Mouse (Mus musculus): Measurements from ENCODE around the gene Slc51b. TPM values are rescaled to one million over a fixed set of nuclear protein-coding genes. Genes with fewer than 3 reads are reported as not detected.

Gene Slc51b
- total and polyA plus RNA-seq, 3 experiments, result not detected

- Histone ChIP-seq H3K4me1 (ENCODE audit: insufficient read depth, low read depth, low read length) (0 out of 2 replicates have a peak, but pooled peaks cover 3% of the 10 kb centered on the region), H3K4me3 (ENCODE audit: low read depth, low read length) (no peak overlapping the region), H3K9me3 (replicated peaks) (no peaks in the 10 kb centered on the region), H3K27me3 (ENCODE audit: insufficient read depth, low read length) (peaks cover 65% of the 10 kb centered on the region), H3K36me3 (replicated peaks) (no peaks in the 10 kb centered on the region)
- ATAC-seq (ENCODE audit: extremely low read depth, insufficient number of reproducible peaks, low FRiP score, poor library complexity, severe bottlenecking) (no peak), DNase-seq (ENCODE audit: low spot score) (no peak)
- TF ChIP-seq GATA2 (IDR thresholded peaks at IDR 0.05; ENCODE audit: borderline replicate concordance, low read depth, low read length) (no peak), TAL1 (conservative IDR thresholded peaks at IDR 0.05; ENCODE audit: low read depth, low read length) (no peak), POLR2AphosphoS5 (IDR thresholded peaks at IDR 0.05; ENCODE audit: insufficient replicate concordance, low read depth, low read length) (no peak), CTCF (IDR thresholded peaks at IDR 0.05; ENCODE audit: low read depth, low read length) (no peak), GATA1 (IDR thresholded peaks at IDR 0.05; ENCODE audit: borderline replicate concordance, low read length) (no peak)
Observed at GRCm38 (mm10) chr9:65382031-65382750, 40.6 kb downstream of the Slc51b start.

- DNase-seq (ENCODE audit: low spot score), result no peak
- H3K4me1 ChIP-seq (ENCODE audit: insufficient read depth, low read depth, low read length), result 0 out of 2 replicates have a peak, but pooled peaks cover 3% of the 10 kb centered on the region
- no peaks in the 10 kb centered on the region for H3K9me3 ChIP-seq (replicated peaks)
- TF ChIP-seq GATA2 (IDR thresholded peaks at IDR 0.05; ENCODE audit: borderline replicate concordance, low read depth, low read length), result no peak
- H3K27me3 ChIP-seq (ENCODE audit: insufficient read depth, low read length), result peaks cover 68% of the 10 kb centered on the region
- H3K4me3 ChIP-seq (ENCODE audit: low read depth, low read length), result no peak overlapping the region
- H3K36me3 ChIP-seq (replicated peaks), result no peaks in the 10 kb centered on the region
- ATAC-seq (ENCODE audit: extremely low read depth, insufficient number of reproducible peaks, low FRiP score, poor library complexity, severe bottlenecking), result no peak
Observed at GRCm38 (mm10) chr9:65381017-65381590, 41.7 kb downstream of the Slc51b start.

- no peak for DNase-seq (ENCODE audit: low spot score)
- peaks cover 30% of the 10 kb centered on the region for H3K27me3 ChIP-seq (ENCODE audit: insufficient read depth, low read length)
- no peak overlapping the region for H3K4me3 ChIP-seq (ENCODE audit: low read depth, low read length)
- no peaks in the 10 kb centered on the region for H3K4me1 ChIP-seq (ENCODE audit: insufficient read depth, low read depth, low read length)
- H3K36me3 ChIP-seq (replicated peaks), result peaks cover 4% of the 10 kb centered on the region
- no peak for ATAC-seq (ENCODE audit: extremely low read depth, insufficient number of reproducible peaks, low FRiP score, poor library complexity, severe bottlenecking)
- no peak for TF ChIP-seq GATA1 (IDR thresholded peaks at IDR 0.05; ENCODE audit: borderline replicate concordance, low read length)
- TF ChIP-seq POLR2AphosphoS5 (IDR thresholded peaks at IDR 0.05; ENCODE audit: insufficient replicate concordance, low read depth, low read length), result no peak
- no peak for TF ChIP-seq TAL1 (conservative IDR thresholded peaks at IDR 0.05; ENCODE audit: low read depth, low read length)
- TF ChIP-seq GATA2 (IDR thresholded peaks at IDR 0.05; ENCODE audit: borderline replicate concordance, low read depth, low read length), result no peak
- no peak for TF ChIP-seq CTCF (IDR thresholded peaks at IDR 0.05; ENCODE audit: low read depth, low read length)
- H3K9me3 ChIP-seq (replicated peaks), result no peaks in the 10 kb centered on the region
Observed at GRCm38 (mm10) chr9:65375163-65375934, 47.4 kb downstream of the Slc51b start.

GRCm38 (mm10) chr9:65374468-65375162 lies 48.1 kb downstream of the Slc51b start:
- ATAC-seq (ENCODE audit: extremely low read depth, insufficient number of reproducible peaks, low FRiP score, poor library complexity, severe bottlenecking), result no peak
- Histone ChIP-seq H3K27me3 (ENCODE audit: insufficient read depth, low read length) (peaks cover 27% of the 10 kb centered on the region), H3K36me3 (replicated peaks) (peaks cover 4% of the 10 kb centered on the region), H3K9me3 (replicated peaks) (no peaks in the 10 kb centered on the region), H3K4me3 (ENCODE audit: low read depth, low read length) (no peak overlapping the region), H3K4me1 (ENCODE audit: insufficient read depth, low read depth, low read length) (no peaks in the 10 kb centered on the region)
- TF ChIP-seq GATA2 (IDR thresholded peaks at IDR 0.05; ENCODE audit: borderline replicate concordance, low read depth, low read length), result no peak
- no peak for TF ChIP-seq TAL1 (conservative IDR thresholded peaks at IDR 0.05; ENCODE audit: low read depth, low read length)
- DNase-seq (ENCODE audit: low spot score), result no peak

- TF ChIP-seq TAL1 (conservative IDR thresholded peaks at IDR 0.05; ENCODE audit: low read depth, low read length) (no peak), CTCF (IDR thresholded peaks at IDR 0.05; ENCODE audit: low read depth, low read length) (no peak), POLR2AphosphoS5 (IDR thresholded peaks at IDR 0.05; ENCODE audit: insufficient replicate concordance, low read depth, low read length) (no peak), GATA2 (IDR thresholded peaks at IDR 0.05; ENCODE audit: borderline replicate concordance, low read depth, low read length) (no peak), GATA1 (IDR thresholded peaks at IDR 0.05; ENCODE audit: borderline replicate concordance, low read length) (no peak)
- Histone ChIP-seq H3K9me3 (replicated peaks) (no peaks in the 10 kb centered on the region), H3K4me3 (ENCODE audit: low read depth, low read length) (no peak overlapping the region), H3K36me3 (replicated peaks) (peaks cover 7% of the 10 kb centered on the region), H3K4me1 (ENCODE audit: insufficient read depth, low read depth, low read length) (no peaks in the 10 kb centered on the region), H3K27me3 (ENCODE audit: insufficient read depth, low read length) (peaks cover 11% of the 10 kb centered on the region; the same call in 1 of the 2 replicates)
- no peak for ATAC-seq (ENCODE audit: extremely low read depth, insufficient number of reproducible peaks, low FRiP score, poor library complexity, severe bottlenecking)
- DNase-seq (ENCODE audit: low spot score), result no peak
Observed at GRCm38 (mm10) chr9:65372449-65372848, 50.3 kb downstream of the Slc51b start.

- H3K27me3 ChIP-seq (ENCODE audit: insufficient read depth, low read length), result peaks cover 4% of the 10 kb centered on the region; the same call in 1 of the 2 replicates
- peaks cover 7% of the 10 kb centered on the region for H3K36me3 ChIP-seq (replicated peaks)
- DNase-seq (ENCODE audit: low spot score) (no peak), ATAC-seq (ENCODE audit: extremely low read depth, insufficient number of reproducible peaks, low FRiP score, poor library complexity, severe bottlenecking) (no peak)
- H3K4me3 ChIP-seq (ENCODE audit: low read depth, low read length), result no peak overlapping the region
- TF ChIP-seq CTCF (IDR thresholded peaks at IDR 0.05; ENCODE audit: low read depth, low read length) (no peak), TAL1 (conservative IDR thresholded peaks at IDR 0.05; ENCODE audit: low read depth, low read length) (no peak)
- H3K9me3 ChIP-seq (replicated peaks), result no peaks in the 10 kb centered on the region
- H3K4me1 ChIP-seq (ENCODE audit: insufficient read depth, low read depth, low read length), result no peaks in the 10 kb centered on the region
Observed at GRCm38 (mm10) chr9:65371756-65372155, 51.0 kb downstream of the Slc51b start.

Data from G1E (cell line).